Mouse (Mus musculus): ENCODE measurements around the gene Hip1r. TPM values are rescaled to one million over a fixed set of nuclear protein-coding genes. Genes with fewer than 3 reads are reported as not detected.

The Hip1r gene
- total and polyA plus RNA-seq, 2 experiments from 2014 or later = 32.6 to 46.9 TPM

GRCm38 (mm10) chr5:124028680-124029079, 55.3 kb downstream of the Hip1r start:
- Histone ChIP-seq H3K27me3 (ENCODE audit: insufficient read depth, low read length) (no peaks in the 10 kb centered on the region), H3K27ac (peak overlapping the region; percentile 95; the same call in 1 of the 2 replicates), H3K9ac (replicated peaks; ENCODE audit: low read length) (peak overlapping the region; percentile 19; the same call in 1 of the 2 replicates), H3K4me2 (ENCODE audit: low read depth, low read length) (peak overlapping the region; percentile 84), H3K36me3 (ENCODE audit: insufficient read depth, low read length) (no peaks in the 10 kb centered on the region), H3K9me3 (ENCODE audit: low read length) (no peaks in the 10 kb centered on the region), H3K4me1 (ENCODE audit: insufficient read depth, low read length) (peaks cover 43% of the 10 kb centered on the region), H3K4me3 (ENCODE audit: low read length) (peak overlapping the region; percentile 93)
- ATAC-seq = no peak
- no peak for DNase-seq (ENCODE audit: low spot score)
- WGBS = 29% methylated on average over 7 of the region's 7 CpGs
- TF ChIP-seq CTCF (IDR thresholded peaks at IDR 0.05; ENCODE audit: low read depth) = no peak

- peaks cover 38% of the 10 kb centered on the region for H3K4me1 ChIP-seq (ENCODE audit: insufficient read depth, low read length)
- peak; percentile 27 for DNase-seq (ENCODE audit: low spot score)
Observed at GRCm38 (mm10) chr5:124029220-124030035, 56.0 kb downstream of the Hip1r start.

GRCm38 (mm10) chr5:124030386-124031067, 57.1 kb downstream of the Hip1r start:
- ATAC-seq = peak; percentile 65
- DNase-seq (ENCODE audit: low spot score) = peak; percentile 76

More at GRCm38 (mm10) chr5:124029220-124030035, 56.0 kb downstream of the Hip1r start:
- no peak for TF ChIP-seq CTCF (IDR thresholded peaks at IDR 0.05; ENCODE audit: low read depth)
- WGBS = 53% methylated on average over 19 of the region's 19 CpGs
- H3K4me3 ChIP-seq (ENCODE audit: low read length) = peak overlapping the region; percentile 93
- H3K36me3 ChIP-seq (ENCODE audit: insufficient read depth, low read length) = no peaks in the 10 kb centered on the region
- H3K27me3 ChIP-seq (ENCODE audit: insufficient read depth, low read length) = no peaks in the 10 kb centered on the region
- H3K4me2 ChIP-seq (ENCODE audit: low read depth, low read length) = peak overlapping the region; percentile 84
- peak overlapping the region; percentile 95 for H3K27ac ChIP-seq
- peak overlapping the region; percentile 94 for H3K9ac ChIP-seq (replicated peaks; ENCODE audit: low read length)
- ATAC-seq = no peak
- no peaks in the 10 kb centered on the region for H3K9me3 ChIP-seq (ENCODE audit: low read length)

GRCm38 (mm10) chr5:124031068-124031955, 57.9 kb downstream of the Hip1r start:
- Histone ChIP-seq H3K4me1 (ENCODE audit: insufficient read depth, low read length) (peaks cover 25% of the 10 kb centered on the region), H3K4me2 (ENCODE audit: low read depth, low read length) (peak overlapping the region; percentile 84), H3K27ac (peak overlapping the region; percentile 95), H3K4me3 (ENCODE audit: low read length) (peak overlapping the region; percentile 93), H3K36me3 (ENCODE audit: insufficient read depth, low read length) (no peaks in the 10 kb centered on the region), H3K27me3 (ENCODE audit: insufficient read depth, low read length) (no peaks in the 10 kb centered on the region), H3K9ac (replicated peaks; ENCODE audit: low read length) (peak overlapping the region; percentile 94), H3K9me3 (ENCODE audit: low read length) (no peaks in the 10 kb centered on the region)
- no peak for TF ChIP-seq CTCF (IDR thresholded peaks at IDR 0.05; ENCODE audit: low read depth)
- WGBS = under 1% methylated on average over 25 of the region's 26 CpGs
- ATAC-seq (peak; percentile 41), DNase-seq (ENCODE audit: low spot score) (peak; percentile 20)

More at GRCm38 (mm10) chr5:124030386-124031067, 57.1 kb downstream of the Hip1r start:
- Histone ChIP-seq H3K4me1 (ENCODE audit: insufficient read depth, low read length) (peaks cover 32% of the 10 kb centered on the region), H3K27ac (peak overlapping the region; percentile 95), H3K27me3 (ENCODE audit: insufficient read depth, low read length) (no peaks in the 10 kb centered on the region), H3K9me3 (ENCODE audit: low read length) (no peaks in the 10 kb centered on the region), H3K36me3 (ENCODE audit: insufficient read depth, low read length) (no peaks in the 10 kb centered on the region), H3K4me2 (ENCODE audit: low read depth, low read length) (peak overlapping the region; percentile 84), H3K4me3 (ENCODE audit: low read length) (peak overlapping the region; percentile 93), H3K9ac (replicated peaks; ENCODE audit: low read length) (peak overlapping the region; percentile 94)
- 5% methylated on average over 12 of the region's 12 CpGs for WGBS
- no peak for TF ChIP-seq CTCF (IDR thresholded peaks at IDR 0.05; ENCODE audit: low read depth)

GRCm38 (mm10) chr5:124032001-124032508, 58.6 kb downstream of the Hip1r start, which contains the start of gene Vps37b:
Gene Vps37b (minus strand): TSS chr5:124032270.
- 1% methylated on average over 50 of the region's 52 CpGs for WGBS
- no peaks in the 10 kb centered on the region for H3K9me3 ChIP-seq (ENCODE audit: low read length)
- peak; percentile 85 for ATAC-seq
- peak; percentile 97 for DNase-seq (ENCODE audit: low spot score)
- no peaks in the 10 kb centered on the region for H3K36me3 ChIP-seq (ENCODE audit: insufficient read depth, low read length)
- H3K4me1 ChIP-seq (ENCODE audit: insufficient read depth, low read length) = peaks cover 20% of the 10 kb centered on the region
- H3K27me3 ChIP-seq (ENCODE audit: insufficient read depth, low read length) = no peaks in the 10 kb centered on the region
- H3K4me2 ChIP-seq (ENCODE audit: low read depth, low read length) = peak within 1 kb of the TSS; percentile 84
- peak within 1 kb of the TSS; percentile 94 for H3K9ac ChIP-seq (replicated peaks; ENCODE audit: low read length)
- TF ChIP-seq CTCF (IDR thresholded peaks at IDR 0.05; ENCODE audit: low read depth) = no peak
- H3K4me3 ChIP-seq (ENCODE audit: low read length) = peak within 1 kb of the TSS; percentile 93
- peak within 1 kb of the TSS; percentile 95 for H3K27ac ChIP-seq

GRCm38 (mm10) chr5:124034471-124034870, 61.0 kb downstream of the Hip1r start:
- Histone ChIP-seq H3K4me3 (ENCODE audit: low read length) (no peak overlapping the region), H3K27me3 (ENCODE audit: insufficient read depth, low read length) (no peaks in the 10 kb centered on the region), H3K9me3 (ENCODE audit: low read length) (no peaks in the 10 kb centered on the region), H3K4me2 (ENCODE audit: low read depth, low read length) (no peak overlapping the region), H3K9ac (replicated peaks; ENCODE audit: low read length) (no peak overlapping the region), H3K4me1 (ENCODE audit: insufficient read depth, low read length) (peaks cover 4% of the 10 kb centered on the region), H3K27ac (no peak overlapping the region), H3K36me3 (ENCODE audit: insufficient read depth, low read length) (no peaks in the 10 kb centered on the region)
- no peak for DNase-seq (ENCODE audit: low spot score)
- no peak for TF ChIP-seq CTCF (IDR thresholded peaks at IDR 0.05; ENCODE audit: low read depth)
- ATAC-seq = no peak
- WGBS = 79% methylated on average over 11 of the region's 11 CpGs

Data from hindbrain, postnatal 0 days (tissue).